Mouse (Mus musculus): ENCODE data around the gene Adam8. TPM values are rescaled to one million over a fixed set of nuclear protein-coding genes. Genes with fewer than 3 reads are reported as not detected.

Gene Adam8
- polyA plus RNA-seq, 1 experiment from 2014 or later, result 3.0 TPM

GRCm38 (mm10) chr7:139940476-139941209, 51.7 kb downstream of the Adam8 start:
- Histone ChIP-seq H3K36me3 (no peaks in the 10 kb centered on the region), H3K4me1 (peaks cover 12% of the 10 kb centered on the region), H3K9ac (no peak overlapping the region), H3K9me3 (no peaks in the 10 kb centered on the region), H3K4me3 (no peak overlapping the region), H3K27me3 (peaks cover 57% of the 10 kb centered on the region), H3K4me2 (no peak overlapping the region), H3K27ac (no peak overlapping the region)
- 62% methylated on average over 16 of the region's 16 CpGs for WGBS
- ATAC-seq (ENCODE audit: insufficient number of reproducible peaks, low FRiP score, low TSS enrichment, low read depth), result no peak; the same call in 1 of the 2 replicates

DNA sequence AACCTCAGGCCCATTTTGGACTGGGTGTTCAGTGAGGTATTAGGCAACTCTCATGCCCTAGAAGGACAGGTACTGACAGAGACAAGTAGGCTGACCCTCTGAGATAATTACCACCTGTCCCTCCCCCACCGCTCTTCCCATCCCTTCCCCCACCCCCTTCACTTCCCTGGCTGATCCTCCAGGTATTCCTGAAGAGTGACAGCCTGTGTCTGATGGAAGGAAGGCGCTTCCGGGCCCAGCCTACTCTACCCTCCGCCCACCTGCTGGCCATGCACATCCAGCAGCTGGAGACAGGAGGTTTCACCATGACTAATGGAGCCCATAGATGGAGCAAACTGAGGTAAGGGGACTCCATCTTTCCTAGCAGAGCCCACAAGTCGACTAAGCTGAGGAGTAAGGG, 54.6 kb downstream of the Adam8 start:
- no peak for ATAC-seq (ENCODE audit: insufficient number of reproducible peaks, low FRiP score, low TSS enrichment, low read depth)
- Histone ChIP-seq H3K36me3 (no peaks in the 10 kb centered on the region), H3K4me1 (no peaks in the 10 kb centered on the region), H3K9me3 (no peaks in the 10 kb centered on the region), H3K4me3 (no peak overlapping the region), H3K27ac (no peak overlapping the region), H3K4me2 (no peak overlapping the region), H3K9ac (no peak overlapping the region), H3K27me3 (peaks cover 29% of the 10 kb centered on the region)
- WGBS, result 64% methylated on average over 5 of the region's 5 CpGs

DNA sequence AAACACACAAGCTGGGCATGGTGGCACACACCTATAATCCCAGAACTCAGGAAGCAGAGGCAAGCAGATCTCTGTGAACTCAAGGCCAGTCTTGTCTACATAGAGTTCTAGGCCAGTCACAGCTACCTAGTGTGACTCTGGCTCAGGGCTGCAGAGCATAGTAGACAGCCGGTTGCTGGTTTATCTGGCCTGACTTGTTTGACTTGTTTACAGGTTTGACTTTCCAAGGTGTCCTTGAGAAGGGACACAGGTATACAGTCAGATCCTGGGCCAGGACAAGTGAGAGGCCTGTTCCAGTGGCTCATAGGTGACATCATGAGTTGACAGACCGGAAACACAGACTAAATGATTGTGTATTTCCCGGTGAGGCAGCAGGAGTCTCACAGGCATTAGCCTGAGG, 55.2 kb downstream of the Adam8 start:
- Histone ChIP-seq H3K9me3 (no peaks in the 10 kb centered on the region), H3K9ac (no peak overlapping the region), H3K4me3 (no peak overlapping the region), H3K4me1 (no peaks in the 10 kb centered on the region), H3K4me2 (no peak overlapping the region), H3K27me3 (peaks cover 22% of the 10 kb centered on the region), H3K36me3 (no peaks in the 10 kb centered on the region), H3K27ac (no peak overlapping the region)
- no peak for ATAC-seq (ENCODE audit: insufficient number of reproducible peaks, low FRiP score, low TSS enrichment, low read depth)
- WGBS, result 50% methylated on average over 3 of the region's 3 CpGs

- no peaks in the 10 kb centered on the region for H3K9me3 ChIP-seq
- no peak for ATAC-seq (ENCODE audit: insufficient number of reproducible peaks, low FRiP score, low TSS enrichment, low read depth)
- no peak overlapping the region for H3K9ac ChIP-seq
- no peak overlapping the region for H3K4me3 ChIP-seq
- peaks cover 18% of the 10 kb centered on the region for H3K27me3 ChIP-seq
- H3K4me2 ChIP-seq, result no peak overlapping the region
- no peak overlapping the region for H3K27ac ChIP-seq
- H3K4me1 ChIP-seq, result no peaks in the 10 kb centered on the region
- H3K36me3 ChIP-seq, result no peaks in the 10 kb centered on the region
- WGBS, result 84% methylated on average over 10 of the region's 10 CpGs
These were observed 55.7 kb downstream of the Adam8 start for GRCm38 (mm10) chr7:139936705-139937104.

- no peak overlapping the region for H3K9ac ChIP-seq
- ATAC-seq (ENCODE audit: insufficient number of reproducible peaks, low FRiP score, low TSS enrichment, low read depth), result no peak
- no peaks in the 10 kb centered on the region for H3K9me3 ChIP-seq
- H3K27ac ChIP-seq, result no peak overlapping the region
- no peaks in the 10 kb centered on the region for H3K36me3 ChIP-seq
- H3K27me3 ChIP-seq, result no peaks in the 10 kb centered on the region
- no peaks in the 10 kb centered on the region for H3K4me1 ChIP-seq
- no peak overlapping the region for H3K4me2 ChIP-seq
- WGBS, result 21% methylated on average over 11 of the region's 11 CpGs
- no peak overlapping the region for H3K4me3 ChIP-seq
These were observed 61.6 kb downstream of the Adam8 start for GRCm38 (mm10) chr7:139930732-139931131.

MicroRNA genes within 50 kb of the gene (microRNA counts, 519-probe panel; counts per million panel counts)
- microRNA mmu-miR-202-3p (1,499 counts per million, percentile 16 among the panel's probes with 10 or more counts), microRNA mmu-miR-202-5p (1,966 counts per million, percentile 34 among the panel's probes with 10 or more counts)

Small RNA genes lying within 50 kb of the gene (microRNA-seq; reads per million reads assigned to microRNA genes)
- gene Mir202, result not detected
- gene Mir7062, result not detected
- gene mmu-mir-7686, result not detected

Other genes with a start within 250 kb of the Adam8 start
- 0.70 and 0.76 TPM in 2 replicates for gene Adgra1, start 158.4 kb downstream of the Adam8 start, polyA plus RNA-seq (2015; fragmentation: Nextera tagmentation; extraction: Ambion mirVana)
- 0.24 and 0.26 TPM in 2 replicates for gene Kndc1, start 97.9 kb downstream of the Adam8 start, polyA plus RNA-seq (2015; fragmentation: Nextera tagmentation; extraction: Ambion mirVana)
- 0.12 TPM in 1 of 2 replicates, not detected in the other for gene Utf1, start 48.8 kb downstream of the Adam8 start, polyA plus RNA-seq (2015; fragmentation: Nextera tagmentation; extraction: Ambion mirVana)
- gene 6430531B16Rik, start 13.8 kb downstream of the Adam8 start, polyA plus RNA-seq (2015; fragmentation: Nextera tagmentation; extraction: Ambion mirVana), result 0.38 and 0.44 TPM in 2 replicates
- 36.9 and 37.2 TPM in 2 replicates for gene Zfp511, start 43.8 kb upstream of the Adam8 start, polyA plus RNA-seq (2015; fragmentation: Nextera tagmentation; extraction: Ambion mirVana)
- 50.6 and 51.9 TPM in 2 replicates for gene Tubgcp2, start 44.1 kb upstream of the Adam8 start, polyA plus RNA-seq (2015; fragmentation: Nextera tagmentation; extraction: Ambion mirVana)
- not detected in 2 replicates for gene Msx3, start 56.5 kb upstream of the Adam8 start, polyA plus RNA-seq (2015; fragmentation: Nextera tagmentation; extraction: Ambion mirVana)
- gene Caly, start 90.0 kb upstream of the Adam8 start, polyA plus RNA-seq (2015; fragmentation: Nextera tagmentation; extraction: Ambion mirVana), result 0.55 and 1.2 TPM in 2 replicates
- gene Prap1, start 100.8 kb upstream of the Adam8 start, polyA plus RNA-seq (2015; fragmentation: Nextera tagmentation; extraction: Ambion mirVana), result 0.41 TPM in 1 of 2 replicates, not detected in the other
- gene Fuom, start 109.9 kb upstream of the Adam8 start, polyA plus RNA-seq (2015; fragmentation: Nextera tagmentation; extraction: Ambion mirVana), result 21.4 and 22.3 TPM in 2 replicates
- gene Paox, start 123.2 kb upstream of the Adam8 start, polyA plus RNA-seq (2015; fragmentation: Nextera tagmentation; extraction: Ambion mirVana), result 17.7 and 18.4 TPM in 2 replicates
- gene Echs1, start 123.9 kb upstream of the Adam8 start, polyA plus RNA-seq (2015; fragmentation: Nextera tagmentation; extraction: Ambion mirVana), result 130 and 141 TPM in 2 replicates
- gene Mtg1, start 145.0 kb upstream of the Adam8 start, polyA plus RNA-seq (2015; fragmentation: Nextera tagmentation; extraction: Ambion mirVana), result 20.6 and 21.9 TPM in 2 replicates
- gene Sprn, start 162.3 kb upstream of the Adam8 start, polyA plus RNA-seq (2015; fragmentation: Nextera tagmentation; extraction: Ambion mirVana), result 0.27 and 0.36 TPM in 2 replicates
- not detected in 2 replicates for gene Olfr522, start 172.2 kb upstream of the Adam8 start, polyA plus RNA-seq (2015; fragmentation: Nextera tagmentation; extraction: Ambion mirVana)
- not detected in 2 replicates for gene Olfr523, start 180.7 kb upstream of the Adam8 start, polyA plus RNA-seq (2015; fragmentation: Nextera tagmentation; extraction: Ambion mirVana)
- gene Olfr524, start 213.4 kb upstream of the Adam8 start, polyA plus RNA-seq (2015; fragmentation: Nextera tagmentation; extraction: Ambion mirVana), result not detected in 2 replicates
- 0.11 TPM in 1 of 2 replicates, not detected in the other for gene Cd163l1, start 225.7 kb upstream of the Adam8 start, polyA plus RNA-seq (2015; fragmentation: Nextera tagmentation; extraction: Ambion mirVana)

All from limb, embryonic 15.5 days (tissue).